Mouse (Mus musculus): Measurements from ENCODE around the gene Tet2. TPM values are rescaled to one million over a fixed set of nuclear protein-coding genes. Genes with fewer than 3 reads are reported as not detected.

The Tet2 gene
- total RNA-seq, 2 experiments from 2014 or later, result 34.1 to 39.5 TPM

DNA sequence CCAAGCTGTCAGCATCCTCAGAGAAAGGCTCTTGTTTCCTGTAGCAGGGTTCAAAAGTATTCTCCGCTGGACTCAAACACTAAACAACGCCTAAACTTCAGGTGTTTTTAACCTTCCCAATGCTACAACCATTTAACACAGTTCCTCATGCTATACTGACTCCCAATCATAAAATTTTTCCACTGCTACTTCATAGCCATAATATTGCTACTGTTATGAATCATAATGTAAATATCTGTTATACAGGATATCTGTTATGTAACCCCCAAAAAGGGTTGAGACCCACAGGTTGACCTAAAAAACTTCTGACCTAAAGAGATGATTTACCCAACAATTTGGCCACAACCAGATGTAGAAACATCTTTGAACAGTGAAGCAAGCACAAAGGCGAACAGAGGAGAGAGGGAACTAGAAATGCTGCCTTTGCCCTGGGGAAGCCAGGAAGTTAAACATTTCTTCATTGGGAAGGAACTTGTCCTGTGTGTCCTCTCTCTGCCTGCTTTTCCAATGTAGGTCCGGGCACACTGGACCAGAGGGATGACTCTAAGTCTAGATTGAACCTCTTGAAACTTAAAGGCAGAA is 108.6 kb downstream of the Tet2 start:
- DNase-seq, result no peak

DNA sequence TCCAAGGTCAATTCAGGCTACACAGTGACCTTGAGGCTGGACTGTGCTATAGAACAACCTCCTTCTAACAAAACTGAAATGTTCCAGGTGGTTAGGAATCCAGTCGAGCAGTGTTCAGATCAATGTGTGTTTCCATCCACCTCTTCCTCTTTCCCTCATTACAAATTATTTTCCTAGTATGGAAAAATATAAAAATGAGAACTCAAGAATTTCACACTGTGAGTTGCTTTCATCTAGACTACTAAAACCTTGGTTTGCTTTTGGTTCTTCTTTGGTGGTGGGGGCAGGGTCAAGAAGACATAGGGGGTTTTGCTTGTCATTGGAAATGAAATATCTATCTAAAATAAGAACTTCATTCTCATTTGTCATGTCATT is 109.2 kb downstream of the Tet2 start:
- DNase-seq, result no peak

DNA sequence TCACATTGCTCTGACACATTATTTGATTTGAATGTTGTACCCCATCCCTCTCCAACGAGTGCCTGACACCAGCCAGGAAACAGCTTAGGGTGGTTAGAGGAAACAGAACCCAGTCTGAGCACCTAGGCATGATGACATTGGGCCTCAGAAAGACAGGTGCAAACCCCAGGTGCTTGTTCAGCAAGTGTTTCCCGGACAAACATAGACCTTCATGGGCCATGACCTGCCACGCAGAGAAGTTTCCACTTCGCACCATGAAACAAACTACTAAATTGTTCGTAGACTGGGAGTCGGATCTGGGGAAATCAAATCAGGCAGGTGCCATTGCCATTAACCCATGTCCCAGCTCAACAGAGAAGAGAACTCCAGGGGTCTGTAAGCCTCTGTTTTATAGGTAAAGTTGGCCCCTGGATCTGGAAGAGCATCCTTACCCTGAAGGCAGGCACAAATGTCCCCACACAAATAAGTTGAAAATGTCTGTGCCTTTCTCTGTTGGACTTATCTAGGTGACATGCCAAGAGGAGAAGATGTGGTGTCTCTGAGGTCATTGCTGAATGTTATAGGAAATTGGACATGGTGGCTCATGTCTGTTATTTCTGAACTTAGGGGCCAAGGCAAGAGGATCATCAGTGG is 109.7 kb downstream of the Tet2 start:
- no peak for DNase-seq

DNA sequence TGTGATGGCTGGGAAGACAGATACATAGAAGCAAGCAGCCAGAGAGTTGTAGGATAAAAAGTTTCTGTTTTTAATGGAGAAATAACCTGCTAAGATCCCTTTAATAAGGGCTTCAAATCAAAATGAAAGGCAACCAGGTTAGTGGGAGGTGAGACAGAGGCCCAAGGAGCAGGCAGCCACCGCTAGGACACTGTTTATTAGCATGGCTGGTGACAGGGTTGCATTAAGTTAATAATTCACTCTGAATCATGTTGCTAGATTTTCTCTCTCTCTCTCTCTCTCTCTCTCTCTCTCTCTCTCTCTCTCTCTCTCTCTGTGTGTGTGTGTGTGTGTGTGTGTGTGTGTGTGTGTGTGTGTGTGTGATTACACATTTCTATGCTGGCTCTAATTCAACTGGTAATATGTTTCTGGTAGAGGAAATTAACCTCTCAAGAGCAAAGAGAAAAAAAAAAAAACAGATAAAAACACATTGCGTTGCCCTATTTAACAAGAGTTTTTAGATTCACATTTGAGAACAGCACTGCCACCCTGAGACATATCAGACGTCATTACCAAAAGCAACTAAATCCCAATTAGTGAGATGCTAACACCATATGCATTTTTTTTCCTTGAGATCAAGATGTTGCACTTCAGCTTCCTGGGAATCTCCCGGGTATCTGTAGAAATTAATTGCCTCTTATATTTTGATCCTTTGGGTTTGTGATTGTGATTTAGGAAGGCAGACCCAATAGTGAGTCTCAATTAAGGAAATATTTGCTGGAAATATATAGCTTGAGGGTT is 115.4 kb downstream of the Tet2 start:
- DNase-seq, result no peak

DNA sequence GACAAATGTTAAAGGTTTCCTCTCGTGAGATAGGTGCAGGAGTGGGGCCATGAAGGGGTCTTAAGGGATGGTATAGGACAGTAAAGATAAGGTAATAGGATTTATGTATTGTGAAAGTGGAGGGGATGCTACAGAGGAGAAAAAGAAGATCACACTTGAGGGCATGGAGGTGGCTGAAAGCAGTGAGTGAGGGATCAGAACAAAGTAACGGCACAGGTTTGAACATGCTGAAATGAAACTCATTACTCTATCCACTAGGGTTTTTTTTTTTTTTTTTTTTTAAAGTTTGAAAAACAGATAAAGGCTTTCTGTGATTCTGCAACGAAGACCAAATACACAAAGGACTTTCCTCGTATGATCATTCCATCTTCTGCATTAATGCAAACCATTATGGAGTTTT is 116.9 kb downstream of the Tet2 start:
- DNase-seq, result no peak

DNA sequence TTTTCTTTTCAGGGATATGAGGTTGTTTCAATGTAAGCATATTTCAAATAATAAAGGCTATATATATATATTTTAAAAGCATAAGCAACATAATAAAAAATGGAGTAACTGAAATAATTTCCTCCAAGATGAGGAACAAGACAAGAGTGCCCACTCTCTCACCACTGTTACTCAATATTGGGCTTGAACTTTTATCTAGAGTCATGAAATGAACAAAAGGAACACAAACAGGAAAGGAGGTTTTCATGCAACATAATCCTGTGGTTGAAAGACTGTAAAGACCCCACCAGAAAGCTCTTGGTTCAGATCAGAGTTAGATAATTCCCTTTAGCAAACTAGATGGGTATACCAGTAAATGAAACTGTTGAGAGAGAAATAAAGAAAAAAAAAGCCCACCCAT is 121.9 kb downstream of the Tet2 start:
- no peak for DNase-seq

DNA sequence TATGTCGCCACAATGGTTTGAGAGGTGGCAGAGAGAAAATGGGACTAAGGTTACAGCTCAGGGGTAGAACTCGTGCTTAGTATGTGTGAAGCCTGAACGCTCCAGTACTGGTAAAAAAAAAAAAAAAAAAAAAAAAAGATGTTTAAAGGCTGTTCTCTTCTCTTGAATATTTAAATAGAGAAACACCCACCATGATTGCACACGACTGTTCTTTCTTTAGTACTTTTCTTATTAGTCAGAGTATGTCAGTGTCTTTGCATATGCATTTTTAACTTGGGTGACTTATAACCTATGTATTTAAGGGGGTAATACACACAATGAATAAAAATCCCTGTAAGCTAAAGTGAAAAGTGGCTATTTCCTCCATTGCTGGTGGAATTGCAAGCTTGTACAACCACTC is 130.2 kb downstream of the Tet2 start:
- no peak for DNase-seq

Small RNA genes lying within 50 kb of the gene (microRNA-seq; reads per million reads assigned to microRNA genes)
- gene Gm25042, result not detected

Other genes starting within 250 kb of the Tet2 start
- 10 to 100 TPM; 54.9 to 56.3 TPM for gene Ppa2, start 235.0 kb downstream of the Tet2 start, total RNA-seq (2021)

Data from adrenal gland, postnatal 36 days (tissue).